Mouse (Mus musculus): Measurements from ENCODE around the gene Atp11c.

Gene Atp11c

DNA sequence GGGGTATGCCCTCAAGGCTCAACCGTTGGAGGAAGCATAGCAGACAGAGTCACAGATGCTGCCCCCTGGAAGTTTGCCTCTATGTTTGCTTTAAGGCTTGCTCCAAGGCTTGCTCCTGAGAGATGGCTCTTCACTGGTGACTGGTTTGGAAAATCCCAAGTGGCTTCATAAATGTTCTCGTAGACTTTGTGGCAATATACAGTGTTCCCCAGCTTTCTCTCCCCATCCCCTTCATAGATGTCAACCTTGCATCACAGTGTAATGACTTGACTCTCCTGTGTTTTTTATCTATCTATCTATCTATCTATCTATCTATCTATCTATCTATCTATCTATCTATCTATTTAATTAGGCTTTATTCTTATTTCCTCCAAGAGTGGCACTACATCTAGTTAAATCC is at the start of gene Atp11c:
TSS of gene Atp11c (minus strand) at position 101 of the 400 bp plus-strand sequence.
- DNase-seq: no peak

DNA sequence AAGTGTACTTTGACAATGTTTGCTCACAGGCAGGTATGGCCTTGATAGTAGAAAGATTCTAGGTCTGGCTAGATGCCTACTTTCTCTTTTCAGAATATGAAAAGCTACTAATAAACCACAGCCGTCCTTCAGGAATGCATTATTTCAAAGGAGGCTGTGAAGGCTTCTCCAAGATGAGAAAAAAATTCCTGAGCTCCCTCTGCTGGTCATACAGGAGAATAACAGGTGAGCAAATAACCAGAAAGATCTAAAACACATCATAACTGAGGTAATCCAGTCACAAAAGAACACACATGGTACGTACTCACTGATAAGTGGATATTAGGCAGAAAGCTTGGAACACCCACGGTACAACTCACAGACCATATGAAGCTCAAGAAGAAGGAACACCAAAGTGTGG is 16.7 kb upstream of the Atp11c start:
- DNase-seq: no peak

DNA sequence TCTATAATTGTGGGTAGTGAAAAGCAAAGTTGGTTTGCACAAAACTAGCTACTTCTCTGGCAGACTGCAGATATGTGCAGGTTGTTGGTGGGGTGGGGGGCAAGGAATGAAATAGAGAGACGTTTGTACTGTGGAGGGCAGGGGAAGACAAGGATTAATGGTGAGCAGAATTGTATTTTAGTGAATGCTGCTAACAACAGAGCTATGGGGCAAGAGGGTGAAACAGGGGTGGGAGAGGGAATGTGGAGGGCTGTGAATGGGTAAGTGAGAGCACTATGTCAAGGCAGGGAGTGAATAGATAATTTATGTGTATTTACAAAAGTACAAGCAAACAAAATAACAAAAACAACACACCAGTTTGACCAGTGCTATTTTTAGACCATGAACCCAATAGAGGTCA is 22.0 kb downstream of the Atp11c start:
- no peak for DNase-seq

DNA sequence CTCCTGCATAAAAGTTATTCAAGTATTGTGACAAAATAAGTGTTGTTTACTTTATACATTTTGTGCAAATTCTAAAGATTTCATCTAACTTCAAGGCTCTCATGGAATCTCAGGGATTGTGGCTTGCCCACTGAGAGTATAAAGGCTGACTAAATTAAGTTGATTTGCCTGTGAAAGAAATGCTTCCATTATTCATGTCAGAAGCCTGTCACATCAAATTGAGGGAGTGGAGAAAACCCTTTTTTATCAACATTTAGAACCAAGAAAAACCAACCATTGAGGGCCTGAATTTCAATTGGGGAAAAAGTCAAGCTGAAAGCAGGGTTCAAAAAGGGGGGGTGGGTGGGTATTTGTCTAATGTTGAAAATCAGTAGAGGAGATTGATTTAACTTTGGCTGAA is 23.5 kb downstream of the Atp11c start:
- DNase-seq: no peak

DNA sequence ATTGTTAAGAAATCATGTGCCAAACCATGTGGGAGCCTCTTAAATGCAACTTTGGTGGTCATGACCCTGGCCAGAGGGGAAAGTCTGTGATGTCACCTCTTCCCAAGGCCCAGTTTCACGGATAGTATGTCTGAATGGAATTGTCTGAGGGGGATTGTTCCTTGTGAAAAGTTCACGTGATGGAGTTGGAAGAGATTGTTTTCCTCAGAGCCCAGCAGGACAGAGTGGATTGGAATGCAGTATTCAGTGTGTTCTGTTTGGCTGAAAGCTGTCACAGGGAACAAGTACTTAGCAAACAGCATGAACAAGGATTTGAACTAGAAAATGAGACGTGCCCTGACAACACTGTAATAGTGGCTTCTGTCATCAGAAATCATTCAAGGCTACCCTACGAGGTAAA is 37.3 kb downstream of the Atp11c start:
- no peak for DNase-seq

DNA sequence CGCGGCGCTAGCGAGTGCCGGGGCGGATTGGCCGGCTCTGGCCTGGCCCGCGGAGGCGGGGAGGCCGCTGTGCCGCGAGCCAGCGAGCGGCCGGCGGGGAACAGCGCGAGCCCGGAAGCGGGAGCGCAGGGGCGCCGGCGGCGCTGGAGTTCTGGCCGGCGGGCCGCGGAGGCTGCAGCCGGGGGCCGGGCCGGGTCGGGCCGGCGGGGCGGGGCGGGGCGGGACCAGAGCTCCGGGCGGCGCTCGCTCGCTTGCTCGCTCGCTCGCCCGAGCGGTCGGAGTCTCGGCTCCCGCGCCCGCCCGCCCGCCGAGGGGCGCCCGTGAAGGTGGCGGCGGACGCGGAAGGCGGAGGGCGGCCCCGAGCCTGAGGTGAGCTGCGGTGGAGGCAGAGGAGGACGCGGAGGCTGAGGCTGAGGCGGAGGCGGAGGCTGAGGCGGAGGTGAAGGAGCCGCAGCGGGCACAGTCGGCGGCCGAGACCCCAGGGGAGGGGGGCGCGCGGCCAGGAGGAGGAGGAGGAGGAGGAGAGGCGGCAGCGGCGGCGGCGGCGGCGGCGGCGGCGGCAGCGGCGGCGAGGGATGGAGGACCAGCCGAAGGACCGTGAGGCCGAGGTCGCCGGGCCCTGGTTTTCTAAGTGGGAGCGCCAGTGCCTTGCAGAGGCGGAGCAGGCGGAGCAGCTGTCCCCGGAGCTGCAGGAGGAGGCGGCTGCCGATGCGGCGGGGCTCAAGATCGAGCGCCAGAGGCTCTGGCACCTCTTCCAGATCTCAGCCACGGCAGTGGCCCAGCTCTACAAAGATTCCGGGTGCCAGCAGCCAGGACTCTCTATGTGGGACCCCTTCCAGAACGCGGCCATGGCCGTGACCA is 44.8 kb downstream of the Atp11c start:
- DNase-seq: peak in 1 of 2 experiments; percentile 1

DNA sequence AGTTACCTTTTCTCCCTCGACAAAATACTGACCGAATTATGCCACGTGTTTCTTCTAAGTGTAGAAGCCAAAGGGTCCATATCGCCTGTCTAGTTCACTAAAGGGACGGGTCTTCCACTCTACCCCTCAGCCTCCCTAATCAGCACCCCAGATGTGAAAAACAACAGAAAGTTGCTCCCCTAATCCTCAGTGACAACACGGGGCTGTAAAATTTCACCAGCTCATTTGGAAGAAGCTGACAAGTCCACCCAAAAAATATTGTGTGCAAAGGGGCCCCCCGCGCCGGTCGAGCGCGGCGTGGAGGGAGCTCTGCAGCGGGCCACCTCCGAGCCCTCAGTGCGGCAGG is 45.4 kb downstream of the Atp11c start:
- DNase-seq: no peak

DNA sequence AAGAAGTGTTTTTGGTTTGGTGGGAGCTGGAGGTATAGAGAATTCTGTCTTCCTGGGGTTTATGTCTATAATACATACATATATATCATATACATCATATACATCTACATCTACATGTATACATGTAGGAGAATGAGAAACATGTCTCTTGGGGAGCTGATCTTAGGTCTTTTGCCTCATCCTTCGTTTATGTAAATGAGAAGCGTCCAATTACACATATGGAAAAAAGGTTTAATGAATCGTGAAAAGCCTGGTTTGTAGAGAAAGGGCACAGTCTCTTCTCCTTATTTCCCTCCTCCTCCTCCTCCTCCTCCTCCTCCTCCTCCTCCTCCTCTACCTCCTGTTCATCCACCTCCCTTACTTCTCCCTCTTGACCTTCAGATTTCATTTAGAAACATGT is 46.6 kb downstream of the Atp11c start:
- no peak for DNase-seq

DNA sequence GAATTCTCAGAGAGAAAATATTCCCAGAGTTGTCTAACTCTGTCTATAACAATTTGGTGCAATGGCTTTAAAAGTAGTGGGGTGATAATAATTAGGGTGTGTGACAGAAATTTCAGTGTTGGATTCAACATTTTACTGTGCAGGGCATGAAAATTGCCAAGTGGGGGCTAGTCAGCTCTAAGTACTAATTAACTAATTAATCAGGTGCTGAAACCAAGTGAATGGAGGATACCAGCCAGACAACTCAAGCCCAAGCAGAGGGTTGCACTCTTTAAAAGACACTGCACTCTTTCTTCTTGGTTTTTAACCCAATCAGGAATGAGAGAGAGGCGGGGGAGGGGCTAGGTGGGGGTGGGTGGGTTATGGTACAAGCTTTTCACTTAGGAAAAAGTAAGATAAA is 47.1 kb downstream of the Atp11c start:
- no peak for DNase-seq

DNA sequence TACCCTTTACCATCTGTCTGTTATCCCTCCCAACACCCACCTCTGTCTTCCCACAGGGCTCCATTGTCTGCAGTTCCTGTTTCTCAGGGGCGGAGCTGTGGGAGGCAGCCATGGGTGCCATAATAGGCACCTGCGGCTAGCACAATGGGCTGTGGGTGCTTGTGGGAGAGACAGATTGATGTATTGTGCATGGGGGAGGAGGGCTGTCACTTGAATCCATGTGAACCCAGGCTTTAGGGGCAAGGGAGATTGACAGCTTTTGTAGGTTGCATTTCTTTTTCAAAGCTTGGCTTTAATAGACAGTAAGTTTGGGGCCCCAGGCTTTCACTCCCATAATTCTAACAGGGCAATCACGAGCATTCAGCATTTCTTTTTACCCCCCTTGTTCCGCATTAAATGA is 48.4 kb downstream of the Atp11c start:
- DNase-seq: no peak

DNA sequence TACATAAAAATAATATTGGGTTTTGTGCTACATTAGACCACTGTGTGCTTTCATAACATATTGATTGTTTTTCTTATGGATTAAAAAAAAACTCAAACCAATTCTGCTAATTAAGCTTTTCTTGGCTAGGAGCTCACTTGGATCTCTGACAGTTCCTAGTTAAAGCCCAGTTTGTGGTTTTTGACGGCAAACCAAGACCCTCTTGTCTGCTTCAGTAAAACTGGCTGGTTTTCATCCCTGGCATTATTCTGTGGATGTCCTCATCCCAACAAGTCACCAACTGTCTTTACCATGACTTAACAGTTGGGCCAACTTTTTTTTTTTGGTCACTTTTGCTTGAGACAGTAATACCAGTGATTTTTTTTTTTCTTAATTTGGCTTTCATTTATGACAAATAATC is 49.6 kb downstream of the Atp11c start:
- DNase-seq: no peak

DNA sequence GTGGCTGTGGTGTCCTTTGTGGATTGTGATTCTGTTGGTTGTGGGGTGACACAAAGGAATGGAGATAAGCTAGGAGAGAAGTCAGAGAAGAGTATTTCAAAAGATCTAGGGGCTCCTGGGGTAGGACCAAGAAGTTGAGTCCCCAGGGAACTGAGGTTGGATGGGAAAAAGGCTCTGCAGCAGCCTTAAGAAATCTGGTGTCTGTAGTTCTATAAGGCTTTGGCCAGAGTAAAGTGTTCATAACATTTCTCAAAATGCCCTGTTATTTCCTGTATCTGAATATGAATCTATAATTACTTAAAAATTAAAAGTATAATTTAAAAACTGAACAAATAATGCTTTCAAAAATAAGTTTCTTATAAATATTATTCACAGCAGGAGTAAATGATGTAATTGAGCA is 53.3 kb downstream of the Atp11c start, which contains the start of gene Gm7073:
TSS of gene Gm7073 (minus strand) at position 101 of the 400 bp plus-strand sequence.
- DNase-seq: no peak

DNA sequence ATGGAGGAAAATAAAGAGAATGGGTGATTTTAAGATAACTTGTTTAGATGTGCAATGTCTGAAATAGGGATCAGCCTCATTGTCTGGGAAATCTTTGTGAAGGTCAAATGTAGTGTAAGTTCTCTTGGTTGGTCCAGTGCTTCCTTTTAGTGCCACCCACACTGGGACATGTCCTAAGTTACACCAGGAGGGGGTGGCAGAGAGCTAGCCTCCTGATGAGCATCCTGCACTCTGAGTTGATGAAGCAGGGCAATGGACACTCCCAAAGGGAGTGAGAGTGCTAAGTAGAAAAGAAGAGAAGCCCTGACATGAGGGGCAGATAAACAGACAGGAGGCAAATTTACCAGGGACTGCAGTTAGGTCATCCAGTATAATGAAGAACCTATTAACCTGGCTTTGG is 88.5 kb downstream of the Atp11c start:
- no peak for DNase-seq

DNA sequence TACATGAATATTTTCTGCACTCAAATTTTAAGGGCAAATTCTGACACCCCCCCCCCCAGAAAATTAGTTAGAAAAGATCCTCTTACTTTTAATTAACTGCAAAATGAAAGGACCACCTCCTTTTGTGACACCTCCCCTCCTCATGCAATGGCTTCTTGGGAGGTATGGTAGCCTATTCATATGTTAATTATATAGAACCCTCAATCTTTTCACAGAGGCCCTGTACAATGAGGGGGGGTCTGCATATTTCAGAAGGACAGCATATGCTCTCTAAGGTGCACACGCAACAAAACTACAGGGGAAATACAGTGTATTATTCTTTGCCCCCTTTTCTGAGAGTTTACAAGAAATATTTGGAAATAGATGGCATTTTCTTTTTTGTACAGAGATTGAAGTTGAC is 94.7 kb downstream of the Atp11c start:
- DNase-seq: no peak

DNA sequence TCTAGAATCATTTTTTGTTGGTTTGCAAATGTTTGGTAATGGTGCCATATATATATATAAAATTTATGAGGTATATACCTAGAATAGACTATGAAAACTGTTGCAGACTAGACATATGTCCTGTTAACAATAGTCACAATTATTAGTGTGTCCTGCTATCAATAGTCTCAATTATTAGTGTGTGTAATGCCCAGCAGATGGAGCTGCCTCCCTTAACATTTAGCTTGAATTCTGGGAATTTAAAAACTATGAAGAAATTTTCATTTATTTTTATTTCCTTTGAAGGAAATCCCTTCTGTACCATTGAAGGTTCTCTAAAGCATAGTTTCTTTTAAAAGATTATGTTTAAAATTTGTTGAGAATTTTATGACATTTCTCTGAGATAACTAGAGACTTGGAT is 97.2 kb downstream of the Atp11c start:
- no peak for DNase-seq

DNA sequence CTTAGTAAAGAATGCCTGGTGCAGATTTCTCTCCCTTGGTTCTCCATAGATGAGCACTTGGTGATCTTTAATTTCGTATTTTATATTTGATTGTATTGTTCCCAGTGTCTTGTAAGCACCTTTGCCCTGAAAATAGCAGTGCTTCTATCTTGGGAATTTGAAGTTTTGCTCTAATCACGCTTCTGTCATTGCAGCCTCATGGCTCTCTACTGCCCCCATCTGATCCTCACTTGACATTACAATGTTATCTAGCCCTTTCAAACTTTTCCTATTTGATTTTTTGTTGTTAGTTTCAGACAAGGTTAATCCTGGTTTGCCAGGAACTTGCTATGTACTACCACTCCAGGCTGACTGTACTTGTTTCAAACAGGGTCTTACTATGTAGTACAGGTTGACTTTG is 128.7 kb downstream of the Atp11c start:
- no peak for DNase-seq

DNA sequence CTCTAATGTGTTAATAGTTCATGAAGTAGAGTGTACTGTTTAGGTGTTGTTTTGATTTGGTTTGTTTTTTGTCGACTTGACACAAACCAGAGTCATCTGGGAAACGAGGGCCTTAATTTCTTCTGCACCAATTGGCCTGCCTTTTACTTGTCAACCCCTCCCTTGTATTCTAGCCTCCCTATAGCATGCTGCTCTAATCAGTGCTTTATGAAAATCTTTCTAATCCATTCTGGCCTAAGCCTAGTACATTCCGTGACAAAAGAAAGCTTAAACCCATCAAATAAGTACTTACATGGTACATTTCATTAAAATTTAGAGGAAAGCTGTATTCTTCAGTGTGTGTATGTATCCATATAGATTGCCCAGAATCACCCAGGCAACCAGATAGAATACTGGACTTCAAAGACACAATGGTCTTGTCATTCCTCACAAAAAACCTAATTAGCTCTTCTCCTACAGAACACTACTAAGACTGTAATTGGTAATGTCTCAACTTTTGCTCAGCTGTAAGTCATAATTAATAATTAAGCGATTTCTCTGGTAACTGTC is 177.9 kb downstream of the Atp11c start:
- DNase-seq: no peak

DNA sequence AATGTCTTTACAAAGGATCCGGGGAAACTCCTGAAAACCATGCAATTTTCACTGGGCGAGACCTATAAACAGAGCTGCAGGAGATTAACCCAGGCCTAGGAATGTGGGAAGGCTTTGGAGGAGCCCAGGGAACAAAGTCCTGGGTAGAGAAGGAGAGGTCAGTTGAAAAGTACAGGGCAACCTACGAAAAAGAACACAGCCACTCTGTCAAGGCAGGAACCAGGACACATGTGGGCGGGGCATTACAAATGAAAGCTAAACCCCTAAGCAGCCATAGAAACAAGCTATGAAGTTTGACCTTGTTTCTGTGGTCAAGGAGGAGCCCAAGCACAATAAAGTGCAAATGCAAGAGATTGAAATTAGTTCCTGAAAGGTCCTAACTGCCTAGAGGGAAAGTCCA is 186.8 kb downstream of the Atp11c start:
- DNase-seq: no peak

DNA sequence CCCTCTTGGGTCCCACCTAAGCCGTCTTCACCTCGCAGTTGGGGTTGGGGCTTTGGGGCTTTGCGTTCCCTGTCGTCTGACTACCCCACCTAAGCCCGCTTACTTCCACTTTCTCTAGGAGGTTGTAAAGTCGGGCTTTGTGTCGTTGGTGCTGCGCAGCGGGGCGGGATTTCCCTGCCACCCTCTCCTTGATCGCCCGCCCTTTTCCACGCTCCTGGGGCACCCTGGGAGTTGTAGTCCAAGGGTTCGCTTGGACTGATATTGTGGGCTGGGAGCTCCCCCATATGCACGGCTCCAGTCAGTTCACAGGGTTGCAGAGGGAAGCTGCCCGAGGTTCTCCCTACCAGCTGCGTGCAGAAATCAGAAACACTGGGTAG is 187.8 kb downstream of the Atp11c start:
- DNase-seq: peak; percentile 75 to 80

DNA sequence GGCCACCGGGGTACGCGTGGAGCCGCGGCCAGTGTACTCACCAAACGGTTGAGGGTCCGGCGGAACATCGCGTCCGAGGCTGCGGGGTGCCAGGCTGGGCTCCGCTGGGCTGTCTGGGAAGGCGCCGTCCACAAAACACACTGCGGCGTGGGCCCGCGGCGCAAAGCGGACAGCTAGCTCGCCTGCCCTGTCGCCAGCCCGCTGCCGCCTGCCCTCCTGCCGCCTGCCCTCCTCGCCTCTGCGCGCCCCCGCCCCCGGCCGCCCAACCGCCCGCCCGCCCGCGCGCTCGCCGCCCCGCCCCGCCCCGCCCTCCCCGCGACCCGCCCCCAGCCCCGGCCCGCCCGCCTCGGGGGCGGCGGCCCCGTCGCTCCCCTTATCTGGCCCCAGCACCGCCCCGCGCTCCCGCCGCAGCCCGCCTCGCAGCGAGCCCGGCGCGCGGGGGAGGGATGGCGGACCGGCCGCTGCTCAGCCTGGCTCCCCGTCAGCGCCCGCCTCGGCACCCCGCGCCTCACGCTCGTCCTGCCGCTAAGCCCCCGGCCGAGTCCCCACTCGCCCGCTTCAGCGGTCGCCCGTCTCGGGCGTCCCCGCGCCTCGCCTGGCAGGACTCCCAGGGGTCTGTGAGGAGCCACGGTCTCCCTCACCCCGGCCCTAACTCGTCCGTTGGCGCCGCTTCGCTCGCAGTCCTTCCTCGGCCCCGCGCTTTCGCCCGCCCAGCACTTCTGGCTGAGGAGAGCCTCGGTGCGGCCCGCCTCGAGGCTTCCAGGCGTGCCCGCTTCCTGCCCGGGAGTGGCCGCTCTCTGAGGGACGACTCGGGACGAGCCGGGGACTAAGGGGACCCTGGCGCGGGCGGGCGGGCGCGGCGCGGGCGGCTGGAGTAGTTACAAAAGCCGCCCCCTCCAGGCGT is 188.5 kb downstream of the Atp11c start:
- DNase-seq: peak; percentile 58 to 62

DNA sequence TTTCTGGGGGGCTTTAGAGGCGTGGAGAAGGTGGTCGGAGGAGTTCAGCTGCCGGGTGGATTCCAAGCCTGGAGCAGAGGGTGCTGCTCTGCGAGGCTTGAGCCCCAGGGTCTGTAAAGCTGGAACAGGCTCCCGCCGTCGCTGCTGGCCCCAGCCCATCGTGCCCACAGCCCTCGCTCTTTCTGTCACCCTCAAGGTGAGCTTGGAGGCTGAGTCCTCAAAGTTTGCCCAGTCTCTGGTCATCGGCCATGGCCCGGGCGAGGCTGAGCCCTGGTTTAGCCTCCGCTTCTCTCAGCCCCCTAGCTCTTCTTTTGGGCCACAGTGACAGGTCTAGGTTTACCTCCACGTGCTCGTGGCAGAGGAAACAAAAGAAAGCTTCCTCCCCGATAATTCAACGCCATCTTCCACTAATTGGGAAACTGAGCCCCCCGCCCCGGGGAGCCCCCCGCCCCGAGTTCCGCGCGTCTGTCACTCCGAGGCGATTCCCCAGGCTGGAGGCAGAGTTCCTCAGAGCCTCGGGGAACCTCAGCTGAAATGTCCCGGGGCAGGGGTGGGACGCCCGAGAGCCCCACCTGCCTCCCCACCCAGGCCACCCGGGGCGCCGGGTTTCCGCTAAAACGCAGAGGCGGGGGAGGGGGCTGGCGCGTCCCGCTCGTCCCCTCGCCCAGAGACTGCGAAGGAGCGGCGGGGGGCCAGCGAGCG is 189.3 kb downstream of the Atp11c start:
- no peak for DNase-seq

DNA sequence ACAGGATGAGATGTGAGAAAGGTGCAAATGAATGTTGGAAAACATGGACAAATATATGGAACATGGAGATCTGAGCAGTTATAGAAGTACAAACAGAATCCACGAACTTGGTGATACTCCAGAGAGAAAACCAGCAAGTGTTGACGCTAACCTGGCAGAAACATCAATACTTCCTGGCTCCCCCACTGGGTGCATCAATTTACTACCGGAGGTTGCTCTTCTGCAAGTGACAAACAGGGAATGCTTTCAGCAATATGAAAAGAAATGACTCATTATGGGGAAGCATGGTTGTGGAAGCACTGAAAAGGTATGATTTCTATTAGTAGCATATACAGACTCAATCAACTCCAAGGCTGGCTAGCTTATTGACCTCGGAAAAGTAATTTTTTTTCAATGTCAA is 198.2 kb downstream of the Atp11c start:
- no peak for DNase-seq

DNA sequence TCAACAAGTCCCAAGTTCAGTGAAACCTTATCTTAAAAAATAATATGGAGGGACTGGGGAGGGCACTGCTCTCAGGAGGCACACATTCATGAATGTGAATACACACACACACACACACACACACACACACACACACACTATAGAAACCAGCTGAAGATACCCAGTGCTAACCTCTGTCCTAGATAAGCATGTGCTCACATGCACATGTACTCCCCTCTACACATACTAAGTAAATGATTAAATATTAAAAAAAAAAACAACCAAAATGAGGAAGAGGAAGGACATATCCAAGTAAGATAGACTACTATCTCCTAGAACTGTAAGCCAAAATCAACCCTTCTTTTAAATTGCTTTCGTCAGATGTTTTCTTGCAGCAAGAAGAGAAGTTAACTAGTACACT is 205.6 kb downstream of the Atp11c start:
- DNase-seq: no peak

Measured in spleen, adult 18-20 months (tissue).